Mouse (Mus musculus) heart, embryonic 10.5 days (tissue): ENCODE results near the gene Iqsec1. TPM values are rescaled to one million over a fixed set of nuclear protein-coding genes. Genes with fewer than 3 reads are reported as not detected.

ENCODE experiments used
- DNase-seq: peaks from one replicate; pipeline ENCODE4 v3.0.0-alpha.2; 2017; ENCODE audit warnings: low spot score
- H3K27ac ChIP-seq: fragments of 300-500 bp; sonication (generic); 2 replicates; pipeline ENCODE4 v1.5.1; 2016; ENCODE audit warnings: mild to moderate bottlenecking
- H3K27me3 ChIP-seq: fragments of 300-500 bp; sonication (generic); 2 replicates; pipeline ENCODE4 v1.6.1; 2016; ENCODE audit warnings: mild to moderate bottlenecking; ENCODE audit not compliant: poor library complexity, insufficient read depth, severe bottlenecking
- H3K36me3 ChIP-seq: fragments of 300-500 bp; sonication (generic); 2 replicates; pipeline ENCODE4 v1.6.1; 2016; ENCODE audit warnings: mild to moderate bottlenecking, moderate library complexity
- H3K4me1 ChIP-seq: fragments of 300-500 bp; sonication (generic); 2 replicates; pipeline ENCODE4 v1.6.1; 2016; ENCODE audit warnings: mild to moderate bottlenecking
- H3K4me3 ChIP-seq: fragments of 300-500 bp; sonication (generic); 2 replicates; pipeline ENCODE4 v1.5.1; 2016; ENCODE audit warnings: mild to moderate bottlenecking, moderate library complexity
- H3K9me3 ChIP-seq: fragments of 300-500 bp; sonication (generic); 2 replicates; pipeline ENCODE4 v1.6.1; 2016; ENCODE audit warnings: mild to moderate bottlenecking, moderate library complexity
- WGBS: fragments of 180-500 bp; shearing (Covaris S2); methylation state at CpG from one replicate; pipeline ENCODE4 v1.1.7; 2016; 5-methylcytosine and 5-hydroxymethylcytosine counted together
- polyA plus RNA-seq: library from polyadenylated mRNA; unstranded; fragments of >200 nt; fragmentation: Nextera tagmentation; extraction: Ambion mirVana; gene quantifications from 2 replicates; pipeline ENCODE4 v1.2.1, GENCODE M21; 2016

Gene Iqsec1
- polyA plus RNA-seq, 1 experiment from 2014 or later, result 12.1 TPM

- H3K4me3 ChIP-seq, result no peak overlapping the region
- H3K27me3 ChIP-seq, result no peaks in the 10 kb centered on the region
- no peak for DNase-seq
- H3K9me3 ChIP-seq, result no peaks in the 10 kb centered on the region
- WGBS, result 85% methylated on average over 2 of the region's 2 CpGs
- H3K4me1 ChIP-seq, result peaks cover 61% of the 10 kb centered on the region
- H3K27ac ChIP-seq, result no peak overlapping the region
- no peaks in the 10 kb centered on the region for H3K36me3 ChIP-seq
Observed at GRCm38 (mm10) chr6:90762120-90762736, 226.3 kb downstream of the Iqsec1 start.

GRCm38 (mm10) chr6:90761301-90762056, 227.0 kb downstream of the Iqsec1 start:
- H3K9me3 ChIP-seq, result no peaks in the 10 kb centered on the region
- no peak for DNase-seq
- 83% methylated on average over 4 of the region's 4 CpGs for WGBS
- H3K27me3 ChIP-seq, result no peaks in the 10 kb centered on the region
- no peak overlapping the region for H3K4me3 ChIP-seq
- H3K4me1 ChIP-seq, result peaks cover 69% of the 10 kb centered on the region
- no peaks in the 10 kb centered on the region for H3K36me3 ChIP-seq
- no peak overlapping the region; the same call in 1 of the 2 replicates for H3K27ac ChIP-seq

GRCm38 (mm10) chr6:90760886-90761285, 227.6 kb downstream of the Iqsec1 start:
- Histone ChIP-seq H3K9me3 (no peaks in the 10 kb centered on the region), H3K4me1 (peaks cover 72% of the 10 kb centered on the region), H3K36me3 (no peaks in the 10 kb centered on the region), H3K27me3 (no peaks in the 10 kb centered on the region), H3K27ac (no peak overlapping the region; the same call in 1 of the 2 replicates), H3K4me3 (no peak overlapping the region)
- no peak for DNase-seq
- 54% methylated on average over 5 of the region's 5 CpGs for WGBS

GRCm38 (mm10) chr6:90759754-90760153, 228.7 kb downstream of the Iqsec1 start:
- H3K9me3 ChIP-seq, result no peaks in the 10 kb centered on the region
- no peak overlapping the region for H3K4me3 ChIP-seq
- H3K27me3 ChIP-seq, result no peaks in the 10 kb centered on the region
- 69% methylated on average over 2 of the region's 2 CpGs for WGBS
- no peak overlapping the region for H3K27ac ChIP-seq
- H3K36me3 ChIP-seq, result no peaks in the 10 kb centered on the region
- H3K4me1 ChIP-seq, result peaks cover 68% of the 10 kb centered on the region
- no peak for DNase-seq

- no peak overlapping the region for H3K27ac ChIP-seq
- no peaks in the 10 kb centered on the region for H3K9me3 ChIP-seq
- no peaks in the 10 kb centered on the region for H3K36me3 ChIP-seq
- H3K27me3 ChIP-seq, result no peaks in the 10 kb centered on the region
- H3K4me3 ChIP-seq, result no peak overlapping the region
- WGBS, result 84% methylated on average over 2 of the region's 2 CpGs
- H3K4me1 ChIP-seq, result peaks cover 65% of the 10 kb centered on the region
- DNase-seq, result no peak
Observed at GRCm38 (mm10) chr6:90758155-90758554, 230.3 kb downstream of the Iqsec1 start.

GRCm38 (mm10) chr6:90757427-90757883, 231.0 kb downstream of the Iqsec1 start:
- Histone ChIP-seq H3K9me3 (no peaks in the 10 kb centered on the region), H3K27me3 (no peaks in the 10 kb centered on the region), H3K4me3 (no peak overlapping the region), H3K27ac (peak overlapping the region; percentile 64), H3K36me3 (no peaks in the 10 kb centered on the region), H3K4me1 (peaks cover 67% of the 10 kb centered on the region)
- DNase-seq, result no peak
- WGBS, result 73% methylated on average over 12 of the region's 12 CpGs

GRCm38 (mm10) chr6:90756561-90756960, 231.9 kb downstream of the Iqsec1 start:
- WGBS, result 72% methylated on average over 5 of the region's 5 CpGs
- Histone ChIP-seq H3K27ac (no peak overlapping the region), H3K4me3 (no peak overlapping the region), H3K9me3 (no peaks in the 10 kb centered on the region), H3K4me1 (peaks cover 71% of the 10 kb centered on the region), H3K36me3 (no peaks in the 10 kb centered on the region), H3K27me3 (no peaks in the 10 kb centered on the region)
- DNase-seq, result no peak

- Histone ChIP-seq H3K27me3 (no peaks in the 10 kb centered on the region), H3K4me3 (no peak overlapping the region), H3K9me3 (no peaks in the 10 kb centered on the region), H3K27ac (no peak overlapping the region), H3K36me3 (no peaks in the 10 kb centered on the region), H3K4me1 (peaks cover 71% of the 10 kb centered on the region)
- 81% methylated on average over 6 of the region's 6 CpGs for WGBS
- no peak for DNase-seq
Observed at GRCm38 (mm10) chr6:90755613-90755941, 232.9 kb downstream of the Iqsec1 start.

GRCm38 (mm10) chr6:90754927-90755612, 233.4 kb downstream of the Iqsec1 start:
- 72% methylated on average over 7 of the region's 7 CpGs for WGBS

GRCm38 (mm10) chr6:90754093-90754492, 234.4 kb downstream of the Iqsec1 start:
- 69% methylated on average over 2 of the region's 2 CpGs for WGBS
- peaks cover 72% of the 10 kb centered on the region for H3K4me1 ChIP-seq
- H3K27ac ChIP-seq, result no peak overlapping the region
- H3K27me3 ChIP-seq, result no peaks in the 10 kb centered on the region
- no peak overlapping the region for H3K4me3 ChIP-seq
- no peaks in the 10 kb centered on the region for H3K9me3 ChIP-seq
- no peaks in the 10 kb centered on the region for H3K36me3 ChIP-seq
- no peak for DNase-seq

More at GRCm38 (mm10) chr6:90754927-90755612, 233.4 kb downstream of the Iqsec1 start:
- no peak overlapping the region for H3K27ac ChIP-seq
- no peaks in the 10 kb centered on the region for H3K27me3 ChIP-seq
- no peak for DNase-seq
- no peaks in the 10 kb centered on the region for H3K36me3 ChIP-seq
- no peaks in the 10 kb centered on the region for H3K9me3 ChIP-seq
- no peak overlapping the region for H3K4me3 ChIP-seq
- peaks cover 71% of the 10 kb centered on the region for H3K4me1 ChIP-seq

- Histone ChIP-seq H3K4me3 (no peak overlapping the region), H3K27me3 (no peaks in the 10 kb centered on the region), H3K36me3 (no peaks in the 10 kb centered on the region), H3K9me3 (no peaks in the 10 kb centered on the region), H3K27ac (no peak overlapping the region), H3K4me1 (peaks cover 76% of the 10 kb centered on the region)
- no peak for DNase-seq
Observed at GRCm38 (mm10) chr6:90753656-90754055, 234.8 kb downstream of the Iqsec1 start.

GRCm38 (mm10) chr6:90751624-90752023, 236.9 kb downstream of the Iqsec1 start:
- 84% methylated on average over 3 of the region's 3 CpGs for WGBS
- no peak for DNase-seq
- Histone ChIP-seq H3K27me3 (no peaks in the 10 kb centered on the region), H3K4me3 (no peak overlapping the region), H3K4me1 (peaks cover 77% of the 10 kb centered on the region), H3K27ac (0 out of 2 replicates have a peak overlapping the region, but pooled peaks have one; percentile 7), H3K36me3 (no peaks in the 10 kb centered on the region), H3K9me3 (no peaks in the 10 kb centered on the region)

GRCm38 (mm10) chr6:90750091-90750490, 238.4 kb downstream of the Iqsec1 start:
- 11% methylated on average over 2 of the region's 2 CpGs for WGBS

More at GRCm38 (mm10) chr6:90750091-90750490, 238.4 kb downstream of the Iqsec1 start:
- no peak overlapping the region for H3K4me3 ChIP-seq
- no peaks in the 10 kb centered on the region for H3K27me3 ChIP-seq
- DNase-seq, result peak; percentile 91
- H3K36me3 ChIP-seq, result no peaks in the 10 kb centered on the region
- H3K4me1 ChIP-seq, result peaks cover 86% of the 10 kb centered on the region
- 0 out of 2 replicates have a peak overlapping the region, but pooled peaks have one; percentile 7 for H3K27ac ChIP-seq
- no peaks in the 10 kb centered on the region for H3K9me3 ChIP-seq
